Mouse (Mus musculus): ENCODE data around the gene Tecpr1. TPM values are rescaled to one million over a fixed set of nuclear protein-coding genes. Genes with fewer than 3 reads are reported as not detected.

Tecpr1 gene
- polyA plus RNA-seq, 1 experiment from 2014 or later, result 21.7 TPM

DNA sequence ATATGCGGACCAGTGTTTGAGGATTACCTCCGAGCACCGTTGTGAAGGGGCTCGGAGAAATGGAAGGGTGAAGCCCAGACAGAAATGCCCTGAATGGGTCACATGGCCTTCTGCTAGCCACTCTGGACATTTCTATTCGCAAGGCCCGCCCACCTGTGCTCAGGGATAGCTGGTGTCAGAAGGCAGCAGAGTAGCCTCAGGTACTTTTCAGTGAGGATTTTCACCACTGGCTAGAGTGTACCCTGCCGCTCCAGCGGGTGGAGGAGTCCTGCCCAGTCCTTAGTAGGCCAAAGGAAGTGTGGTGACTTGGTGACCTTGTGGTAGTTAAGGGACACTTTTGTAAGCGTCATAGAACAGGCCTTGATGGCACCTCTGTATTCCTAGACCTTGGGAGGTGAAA is 37.9 kb upstream of the Tecpr1 start:
- Histone ChIP-seq H3K9ac (ENCODE audit: low read length) (no peak overlapping the region), H3K9me3 (replicated peaks; ENCODE audit: control insufficient read depth, low read length) (no peaks in the 10 kb centered on the region), H3K4me1 (ENCODE audit: control insufficient read depth, insufficient read depth, low read length) (peaks cover 28% of the 10 kb centered on the region), H3K36me3 (ENCODE audit: control insufficient read depth, insufficient read depth, low read length) (peaks cover 56% of the 10 kb centered on the region), H3K4me3 (ENCODE audit: low read depth, low read length) (no peak overlapping the region), H3K27me3 (replicated peaks; ENCODE audit: control insufficient read depth, insufficient read depth, low read length) (no peaks in the 10 kb centered on the region), H3K27ac (ENCODE audit: low read depth, low read length) (no peak overlapping the region), H3K4me2 (ENCODE audit: low read length) (no peak overlapping the region)
- no peak for DNase-seq (ENCODE audit: low spot score)
- no peak for ATAC-seq
- 88% methylated on average over 9 of the region's 9 CpGs for WGBS

DNA sequence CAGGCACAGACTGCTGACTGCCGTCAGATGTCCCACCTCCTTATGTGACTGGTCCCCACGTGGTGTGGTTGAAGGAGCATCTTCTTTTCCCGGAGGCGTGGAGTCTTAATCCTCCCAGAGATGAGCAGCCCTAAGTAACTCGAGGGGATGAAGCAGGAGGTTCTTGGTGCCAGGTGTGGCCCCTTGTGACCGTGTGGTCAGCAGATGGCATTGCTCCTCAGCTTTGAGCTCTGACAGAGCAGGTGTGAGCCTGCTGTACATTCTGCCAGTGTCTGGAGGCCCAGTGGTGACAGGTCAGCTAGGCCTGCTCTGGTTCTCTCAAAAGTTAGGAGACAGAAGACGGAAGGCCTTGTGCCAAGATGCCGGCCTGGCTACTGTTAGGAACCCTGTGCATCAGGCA is 37.0 kb upstream of the Tecpr1 start:
- Histone ChIP-seq H3K27ac (ENCODE audit: low read depth, low read length) (no peak overlapping the region), H3K4me2 (ENCODE audit: low read length) (no peak overlapping the region), H3K27me3 (replicated peaks; ENCODE audit: control insufficient read depth, insufficient read depth, low read length) (no peaks in the 10 kb centered on the region), H3K36me3 (ENCODE audit: control insufficient read depth, insufficient read depth, low read length) (peaks cover 48% of the 10 kb centered on the region), H3K4me1 (ENCODE audit: control insufficient read depth, insufficient read depth, low read length) (peaks cover 28% of the 10 kb centered on the region), H3K9ac (ENCODE audit: low read length) (no peak overlapping the region), H3K4me3 (ENCODE audit: low read depth, low read length) (no peak overlapping the region), H3K9me3 (replicated peaks; ENCODE audit: control insufficient read depth, low read length) (no peaks in the 10 kb centered on the region)
- no peak for DNase-seq (ENCODE audit: low spot score)
- no peak for ATAC-seq
- 82% methylated on average over 8 of the region's 8 CpGs for WGBS

DNA sequence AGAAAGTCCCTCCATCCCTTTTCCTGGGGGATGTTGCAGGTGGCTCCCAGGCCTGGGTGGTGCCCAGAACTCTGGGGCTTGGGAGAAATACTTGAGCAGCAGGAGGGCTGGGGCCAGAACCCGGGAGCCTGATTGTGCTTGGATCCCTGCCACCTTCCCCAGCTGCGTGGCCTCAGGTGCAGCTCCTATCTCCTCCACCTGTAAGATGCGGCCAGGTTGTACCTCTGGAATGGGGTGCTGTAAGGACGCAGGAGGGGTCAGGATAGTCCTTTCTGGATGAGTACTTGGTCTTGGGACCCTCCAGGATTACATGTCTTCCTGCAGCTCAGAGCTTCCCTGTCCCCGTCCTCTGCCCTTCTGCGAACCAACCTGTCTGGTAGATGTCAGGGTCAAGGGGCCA is 35.8 kb upstream of the Tecpr1 start:
- peak overlapping the region; percentile 86 for H3K9ac ChIP-seq (ENCODE audit: low read length)
- H3K4me3 ChIP-seq (ENCODE audit: low read depth, low read length), result no peak overlapping the region
- DNase-seq (ENCODE audit: low spot score) (no peak), ATAC-seq (no peak)
- H3K4me1 ChIP-seq (ENCODE audit: control insufficient read depth, insufficient read depth, low read length), result peaks cover 28% of the 10 kb centered on the region
- no peaks in the 10 kb centered on the region for H3K27me3 ChIP-seq (replicated peaks; ENCODE audit: control insufficient read depth, insufficient read depth, low read length)
- WGBS, result 70% methylated on average over 6 of the region's 6 CpGs
- peaks cover 38% of the 10 kb centered on the region for H3K36me3 ChIP-seq (ENCODE audit: control insufficient read depth, insufficient read depth, low read length)
- no peaks in the 10 kb centered on the region for H3K9me3 ChIP-seq (replicated peaks; ENCODE audit: control insufficient read depth, low read length)
- peak overlapping the region; percentile 74 for H3K4me2 ChIP-seq (ENCODE audit: low read length)
- H3K27ac ChIP-seq (ENCODE audit: low read depth, low read length), result no peak overlapping the region

DNA sequence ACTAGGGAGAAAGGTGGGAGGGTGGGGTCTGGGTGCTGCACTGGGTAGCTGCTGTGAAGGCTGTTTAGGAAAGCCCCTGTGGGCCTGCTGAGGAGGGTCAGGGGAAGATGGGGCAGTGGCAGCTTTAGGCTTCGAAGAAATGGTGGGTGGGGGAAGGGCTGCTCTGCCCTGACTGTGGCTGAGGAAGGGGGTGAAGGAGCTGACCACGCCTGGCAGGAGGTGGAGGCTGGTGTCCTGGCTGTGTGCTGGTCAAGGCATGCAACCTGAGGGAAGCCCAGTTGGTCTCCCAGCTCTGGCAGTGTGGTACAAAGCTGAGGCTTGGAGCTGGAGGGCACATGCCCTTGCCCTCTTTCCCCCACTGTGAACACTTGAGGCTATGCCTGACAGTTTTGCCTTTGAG is 35.3 kb upstream of the Tecpr1 start:
- Histone ChIP-seq H3K27ac (ENCODE audit: low read depth, low read length) (no peak overlapping the region; the same call in 1 of the 2 replicates), H3K36me3 (ENCODE audit: control insufficient read depth, insufficient read depth, low read length) (peaks cover 38% of the 10 kb centered on the region), H3K9ac (ENCODE audit: low read length) (peak overlapping the region; percentile 86), H3K27me3 (replicated peaks; ENCODE audit: control insufficient read depth, insufficient read depth, low read length) (no peaks in the 10 kb centered on the region), H3K9me3 (replicated peaks; ENCODE audit: control insufficient read depth, low read length) (no peaks in the 10 kb centered on the region), H3K4me1 (ENCODE audit: control insufficient read depth, insufficient read depth, low read length) (peaks cover 28% of the 10 kb centered on the region), H3K4me3 (ENCODE audit: low read depth, low read length) (peak overlapping the region; percentile 98; the same call in 1 of the 2 replicates), H3K4me2 (ENCODE audit: low read length) (peak overlapping the region; percentile 74)
- 20% methylated on average over 2 of the region's 2 CpGs for WGBS
- no peak for ATAC-seq
- DNase-seq (ENCODE audit: low spot score), result no peak

DNA sequence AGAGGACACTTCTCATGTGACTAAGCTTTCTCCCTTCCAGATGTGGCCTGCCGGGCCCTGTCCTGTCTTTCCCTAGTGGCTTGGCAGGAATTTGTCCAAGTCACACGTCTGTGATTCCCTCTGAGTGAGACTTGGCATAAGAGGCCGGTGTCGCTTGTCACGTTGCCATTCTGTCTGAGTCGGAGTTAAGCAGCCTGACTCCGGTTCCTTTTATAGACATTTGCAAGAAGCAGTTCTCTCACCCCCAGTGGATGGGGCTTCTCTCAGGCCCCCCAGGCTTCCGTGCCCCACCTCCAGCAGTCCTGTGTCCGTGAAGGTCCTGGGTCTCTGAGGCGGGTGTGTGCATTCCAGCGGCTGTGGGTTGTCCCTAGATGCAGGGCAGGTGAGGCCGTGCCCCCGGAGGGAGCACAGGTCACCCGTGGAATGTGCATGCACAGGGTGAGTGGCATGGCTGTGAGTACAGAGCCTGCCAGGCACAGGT is 34.8 kb upstream of the Tecpr1 start:
- DNase-seq (ENCODE audit: low spot score), result peak; percentile 41
- ATAC-seq, result no peak

DNA sequence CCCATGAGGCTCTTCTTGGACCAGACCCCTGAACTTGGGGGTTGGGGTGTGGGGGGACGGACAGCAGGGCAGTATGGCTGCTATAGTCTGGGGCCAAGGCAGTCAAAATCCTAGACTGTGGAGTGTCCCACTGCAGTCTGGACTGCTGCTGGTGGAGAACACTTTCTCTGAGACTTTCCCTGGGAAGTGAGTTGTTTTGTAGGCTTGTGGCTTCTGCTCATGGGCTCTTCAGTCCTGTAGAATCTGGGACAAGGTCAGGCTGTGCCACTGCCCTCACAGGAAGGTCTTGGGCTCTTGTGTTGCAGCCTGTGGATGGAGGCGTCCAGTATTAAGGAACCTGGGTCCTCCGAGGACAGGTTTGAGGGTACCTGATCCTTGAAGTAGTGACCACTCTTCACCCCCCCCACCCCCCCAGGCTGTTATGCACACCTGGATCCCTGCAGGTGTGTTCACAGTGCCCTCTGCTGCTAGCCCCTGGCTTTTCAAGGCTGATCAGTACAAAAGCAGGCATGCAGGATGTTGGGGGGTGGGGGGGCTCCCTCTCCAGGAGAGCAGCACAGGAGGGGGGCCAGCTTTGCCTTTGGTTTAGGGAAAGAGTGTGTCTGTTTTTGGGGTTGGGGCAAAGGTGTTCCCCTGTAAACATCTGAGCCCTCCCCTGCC is 34.2 kb upstream of the Tecpr1 start:
- 58% methylated on average over 3 of the region's 3 CpGs for WGBS
- H3K9ac ChIP-seq (ENCODE audit: low read length), result peak overlapping the region; percentile 86

More for the DNA sequence above, 34.8 kb upstream of the Tecpr1 start:
- peaks cover 34% of the 10 kb centered on the region for H3K36me3 ChIP-seq (ENCODE audit: control insufficient read depth, insufficient read depth, low read length)
- H3K4me1 ChIP-seq (ENCODE audit: control insufficient read depth, insufficient read depth, low read length), result peaks cover 28% of the 10 kb centered on the region
- H3K9me3 ChIP-seq (replicated peaks; ENCODE audit: control insufficient read depth, low read length), result no peaks in the 10 kb centered on the region
- no peaks in the 10 kb centered on the region for H3K27me3 ChIP-seq (replicated peaks; ENCODE audit: control insufficient read depth, insufficient read depth, low read length)
- peak overlapping the region; percentile 86 for H3K9ac ChIP-seq (ENCODE audit: low read length)
- no peak overlapping the region; the same call in 1 of the 2 replicates for H3K27ac ChIP-seq (ENCODE audit: low read depth, low read length)
- 32% methylated on average over 14 of the region's 14 CpGs for WGBS
- peak overlapping the region; percentile 74 for H3K4me2 ChIP-seq (ENCODE audit: low read length)
- peak overlapping the region; percentile 98 for H3K4me3 ChIP-seq (ENCODE audit: low read depth, low read length)

DNA sequence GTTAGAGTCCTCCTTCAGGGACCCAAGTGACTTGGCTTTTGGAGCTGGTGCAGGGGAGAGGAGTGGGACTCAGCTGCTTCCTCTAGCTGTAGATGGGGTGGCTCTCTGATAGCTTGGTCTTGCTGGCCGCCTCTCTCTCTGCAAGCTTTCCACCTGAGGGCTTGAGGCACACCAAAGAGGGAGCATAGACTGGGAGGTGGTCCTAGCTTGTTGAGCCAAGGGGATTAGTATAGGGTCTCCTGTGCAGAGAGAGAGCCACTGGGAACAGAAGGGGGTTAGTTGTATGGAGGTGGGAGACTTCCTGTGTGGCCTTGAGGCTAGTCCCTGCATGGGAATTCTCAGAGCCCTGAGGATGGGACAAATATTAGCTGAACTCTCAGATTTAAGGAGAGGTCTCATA is 33.5 kb upstream of the Tecpr1 start:
- peaks cover 32% of the 10 kb centered on the region for H3K36me3 ChIP-seq (ENCODE audit: control insufficient read depth, insufficient read depth, low read length)
- peaks cover 28% of the 10 kb centered on the region for H3K4me1 ChIP-seq (ENCODE audit: control insufficient read depth, insufficient read depth, low read length)
- no peaks in the 10 kb centered on the region for H3K9me3 ChIP-seq (replicated peaks; ENCODE audit: control insufficient read depth, low read length)
- H3K27me3 ChIP-seq (replicated peaks; ENCODE audit: control insufficient read depth, insufficient read depth, low read length), result no peaks in the 10 kb centered on the region
- 31% methylated on average over 1 of the region's 1 CpGs for WGBS
- ATAC-seq (no peak), DNase-seq (ENCODE audit: low spot score) (no peak)
- no peak overlapping the region; the same call in 1 of the 2 replicates for H3K27ac ChIP-seq (ENCODE audit: low read depth, low read length)
- H3K4me2 ChIP-seq (ENCODE audit: low read length), result peak overlapping the region; percentile 74
- peak overlapping the region; percentile 98 for H3K4me3 ChIP-seq (ENCODE audit: low read depth, low read length)
- peak overlapping the region; percentile 86 for H3K9ac ChIP-seq (ENCODE audit: low read length)

More for the DNA sequence above, 34.2 kb upstream of the Tecpr1 start:
- peak overlapping the region; percentile 74 for H3K4me2 ChIP-seq (ENCODE audit: low read length)
- H3K4me3 ChIP-seq (ENCODE audit: low read depth, low read length), result peak overlapping the region; percentile 98
- no peak overlapping the region for H3K27ac ChIP-seq (ENCODE audit: low read depth, low read length)
- no peaks in the 10 kb centered on the region for H3K9me3 ChIP-seq (replicated peaks; ENCODE audit: control insufficient read depth, low read length)
- no peak for ATAC-seq
- DNase-seq (ENCODE audit: low spot score), result no peak
- H3K4me1 ChIP-seq (ENCODE audit: control insufficient read depth, insufficient read depth, low read length), result peaks cover 28% of the 10 kb centered on the region
- peaks cover 32% of the 10 kb centered on the region for H3K36me3 ChIP-seq (ENCODE audit: control insufficient read depth, insufficient read depth, low read length)
- no peaks in the 10 kb centered on the region for H3K27me3 ChIP-seq (replicated peaks; ENCODE audit: control insufficient read depth, insufficient read depth, low read length)

DNA sequence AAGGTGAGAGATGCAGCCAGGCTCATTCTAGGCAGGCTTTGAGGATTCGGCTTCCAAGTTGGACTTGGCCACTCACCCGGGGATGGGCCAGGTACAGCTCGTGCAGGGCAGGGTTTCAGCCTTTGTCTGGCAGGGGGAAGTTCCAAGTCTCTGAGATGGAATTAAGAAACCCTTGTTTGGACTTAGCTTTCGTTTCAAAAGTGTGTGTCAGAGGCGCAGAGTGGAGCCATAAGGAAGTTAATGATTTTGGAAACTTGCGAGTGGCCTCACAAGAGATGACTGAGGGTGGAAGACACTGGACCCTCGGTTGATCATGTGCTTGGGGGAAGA is 33.1 kb upstream of the Tecpr1 start:
- no peak for ATAC-seq
- peak overlapping the region; percentile 74 for H3K4me2 ChIP-seq (ENCODE audit: low read length)
- no peaks in the 10 kb centered on the region for H3K27me3 ChIP-seq (replicated peaks; ENCODE audit: control insufficient read depth, insufficient read depth, low read length)
- H3K27ac ChIP-seq (ENCODE audit: low read depth, low read length), result peak overlapping the region; percentile 83
- peaks cover 32% of the 10 kb centered on the region for H3K36me3 ChIP-seq (ENCODE audit: control insufficient read depth, insufficient read depth, low read length)
- peaks cover 28% of the 10 kb centered on the region for H3K4me1 ChIP-seq (ENCODE audit: control insufficient read depth, insufficient read depth, low read length)
- H3K9me3 ChIP-seq (replicated peaks; ENCODE audit: control insufficient read depth, low read length), result no peaks in the 10 kb centered on the region
- WGBS, result 7% methylated on average over 7 of the region's 7 CpGs
- no peak for DNase-seq (ENCODE audit: low spot score)
- H3K9ac ChIP-seq (ENCODE audit: low read length), result peak overlapping the region; percentile 86
- peak overlapping the region; percentile 98 for H3K4me3 ChIP-seq (ENCODE audit: low read depth, low read length)
